Mouse (Mus musculus): Measurements from ENCODE around the gene Tox2. TPM values are rescaled to one million over a fixed set of nuclear protein-coding genes. Genes with fewer than 3 reads are reported as not detected.
A peak's percentile ranks its signal among the peaks of the same experiment; 100 is the strongest.

Gene Tox2
- polyA plus RNA-seq, 1 experiment from 2014 or later, result 0.69 TPM

GRCm38 (mm10) chr2:163190004-163190441 is 12.9 kb upstream of the Tox2 start:
- 19% methylated on average over 3 of the region's 3 CpGs for WGBS (ENCODE audit: insufficient replicate concordance)
- Histone ChIP-seq H3K9ac (no peak overlapping the region), H3K27ac (replicated peaks) (no peak overlapping the region), H3K4me2 (no peak overlapping the region), H3K36me3 (replicated peaks) (no peaks in the 10 kb centered on the region), H3K4me3 (replicated peaks) (no peak overlapping the region), H3K4me1 (replicated peaks) (no peaks in the 10 kb centered on the region), H3K27me3 (peaks cover 12% of the 10 kb centered on the region; the same call in 1 of the 2 replicates), H3K9me3 (replicated peaks) (no peaks in the 10 kb centered on the region)
- no peak for ATAC-seq (ENCODE audit: insufficient read depth)

GRCm38 (mm10) chr2:163192485-163192884 is 10.4 kb upstream of the Tox2 start:
- H3K36me3 ChIP-seq (replicated peaks), result no peaks in the 10 kb centered on the region

GRCm38 (mm10) chr2:163194015-163194414 is 8.9 kb upstream of the Tox2 start:
- no peaks in the 10 kb centered on the region for H3K9me3 ChIP-seq (replicated peaks)
- H3K4me3 ChIP-seq (replicated peaks), result no peak overlapping the region
- no peaks in the 10 kb centered on the region for H3K4me1 ChIP-seq (replicated peaks)
- ATAC-seq (ENCODE audit: insufficient read depth), result no peak
- H3K27ac ChIP-seq (replicated peaks), result no peak overlapping the region
- H3K4me2 ChIP-seq, result no peak overlapping the region
- whole genome bisulfite sequencing (ENCODE audit: insufficient replicate concordance), result 54% methylated on average over 2 of the region's 2 CpGs
- no peaks in the 10 kb centered on the region for H3K36me3 ChIP-seq (replicated peaks)
- H3K27me3 ChIP-seq, result peaks cover 7% of the 10 kb centered on the region; the same call in 1 of the 2 replicates
- no peak overlapping the region for H3K9ac ChIP-seq

More at GRCm38 (mm10) chr2:163192485-163192884, 10.4 kb upstream of the Tox2 start:
- Histone ChIP-seq H3K4me1 (replicated peaks) (no peaks in the 10 kb centered on the region), H3K27me3 (peaks cover 9% of the 10 kb centered on the region; the same call in 1 of the 2 replicates), H3K4me2 (no peak overlapping the region), H3K9me3 (replicated peaks) (no peaks in the 10 kb centered on the region), H3K9ac (no peak overlapping the region), H3K4me3 (replicated peaks) (no peak overlapping the region), H3K27ac (replicated peaks) (no peak overlapping the region)
- 61% methylated on average over 6 of the region's 6 CpGs for WGBS (ENCODE audit: insufficient replicate concordance)
- ATAC-seq (ENCODE audit: insufficient read depth), result no peak

GRCm38 (mm10) chr2:163194543-163194942 is 8.4 kb upstream of the Tox2 start:
- Histone ChIP-seq H3K4me3 (replicated peaks) (no peak overlapping the region), H3K4me1 (replicated peaks) (no peaks in the 10 kb centered on the region), H3K4me2 (no peak overlapping the region), H3K9ac (no peak overlapping the region), H3K36me3 (replicated peaks) (no peaks in the 10 kb centered on the region), H3K9me3 (replicated peaks) (no peaks in the 10 kb centered on the region), H3K27me3 (peaks cover 5% of the 10 kb centered on the region; the same call in 1 of the 2 replicates), H3K27ac (replicated peaks) (no peak overlapping the region)
- WGBS (ENCODE audit: insufficient replicate concordance), result 53% methylated on average over 5 of the region's 5 CpGs
- no peak for ATAC-seq (ENCODE audit: insufficient read depth)

- H3K9ac ChIP-seq, result no peak overlapping the region
- no peaks in the 10 kb centered on the region for H3K36me3 ChIP-seq (replicated peaks)
- peaks cover 11% of the 10 kb centered on the region for H3K27me3 ChIP-seq
- no peaks in the 10 kb centered on the region for H3K9me3 ChIP-seq (replicated peaks)
- ATAC-seq (ENCODE audit: insufficient read depth), result no peak
- no peaks in the 10 kb centered on the region for H3K4me1 ChIP-seq (replicated peaks)
- no peak overlapping the region for H3K27ac ChIP-seq (replicated peaks)
- no peak overlapping the region for H3K4me3 ChIP-seq (replicated peaks)
- WGBS (ENCODE audit: insufficient replicate concordance), result 59% methylated on average over 6 of the region's 6 CpGs
- no peak overlapping the region for H3K4me2 ChIP-seq
Observed at GRCm38 (mm10) chr2:163195106-163195833, 7.7 kb upstream of the Tox2 start.

- WGBS (ENCODE audit: insufficient replicate concordance), result 41% methylated on average over 6 of the region's 6 CpGs
- H3K4me1 ChIP-seq (replicated peaks), result no peaks in the 10 kb centered on the region
- no peak overlapping the region for H3K4me2 ChIP-seq
- H3K9me3 ChIP-seq (replicated peaks), result no peaks in the 10 kb centered on the region
- H3K9ac ChIP-seq, result no peak overlapping the region
- H3K27ac ChIP-seq (replicated peaks), result no peak overlapping the region
- peaks cover 15% of the 10 kb centered on the region for H3K27me3 ChIP-seq
- no peak overlapping the region for H3K4me3 ChIP-seq (replicated peaks)
- H3K36me3 ChIP-seq (replicated peaks), result no peaks in the 10 kb centered on the region
- ATAC-seq (ENCODE audit: insufficient read depth), result no peak
Observed at GRCm38 (mm10) chr2:163195834-163196145, 7.1 kb upstream of the Tox2 start.

- H3K27ac ChIP-seq (replicated peaks), result no peak overlapping the region
- no peak for ATAC-seq (ENCODE audit: insufficient read depth)
- H3K4me1 ChIP-seq (replicated peaks), result peaks cover 22% of the 10 kb centered on the region
- no peaks in the 10 kb centered on the region for H3K9me3 ChIP-seq (replicated peaks)
- H3K36me3 ChIP-seq (replicated peaks), result no peaks in the 10 kb centered on the region
- peaks cover 76% of the 10 kb centered on the region for H3K27me3 ChIP-seq
- 17% methylated on average over 8 of the region's 8 CpGs for WGBS (ENCODE audit: insufficient replicate concordance)
- H3K4me3 ChIP-seq (replicated peaks), result no peak overlapping the region
- 0 out of 2 replicates have a peak overlapping the region, but pooled peaks have one; percentile 69 for H3K4me2 ChIP-seq
- no peak overlapping the region for H3K9ac ChIP-seq
Observed at GRCm38 (mm10) chr2:163201897-163202296, 1.0 kb upstream of the Tox2 start.

- ATAC-seq (ENCODE audit: insufficient read depth), result no peak
- Histone ChIP-seq H3K9me3 (replicated peaks) (no peaks in the 10 kb centered on the region), H3K4me3 (replicated peaks) (peak overlapping the region; percentile 48), H3K36me3 (replicated peaks) (no peaks in the 10 kb centered on the region), H3K9ac (no peak overlapping the region), H3K27ac (replicated peaks) (no peak overlapping the region), H3K4me1 (replicated peaks) (peaks cover 22% of the 10 kb centered on the region), H3K27me3 (peaks cover 76% of the 10 kb centered on the region), H3K4me2 (peak overlapping the region; percentile 69)
- 2% methylated on average over 4 of the region's 4 CpGs for WGBS (ENCODE audit: insufficient replicate concordance)
Observed at GRCm38 (mm10) chr2:163202553-163202883, 407 bp upstream of the Tox2 start.

- H3K4me1 ChIP-seq (replicated peaks), result peaks cover 22% of the 10 kb centered on the region
- no peaks in the 10 kb centered on the region for H3K36me3 ChIP-seq (replicated peaks)
- H3K27me3 ChIP-seq, result peaks cover 70% of the 10 kb centered on the region
- ATAC-seq (ENCODE audit: insufficient read depth), result no peak
- peak overlapping the region; percentile 48 for H3K4me3 ChIP-seq (replicated peaks)
- WGBS (ENCODE audit: insufficient replicate concordance), result 2% methylated on average over 75 of the region's 75 CpGs
- no peak overlapping the region for H3K27ac ChIP-seq (replicated peaks)
- H3K4me2 ChIP-seq, result peak overlapping the region; percentile 69
- H3K9me3 ChIP-seq (replicated peaks), result no peaks in the 10 kb centered on the region
- H3K9ac ChIP-seq, result no peak overlapping the region
Observed at GRCm38 (mm10) chr2:163203635-163204547, 966 bp downstream of the Tox2 start.

GRCm38 (mm10) chr2:163204548-163205261 is 1.8 kb downstream of the Tox2 start:
- Histone ChIP-seq H3K4me1 (replicated peaks) (peaks cover 22% of the 10 kb centered on the region), H3K9me3 (replicated peaks) (no peaks in the 10 kb centered on the region), H3K9ac (no peak overlapping the region), H3K36me3 (replicated peaks) (no peaks in the 10 kb centered on the region), H3K4me3 (replicated peaks) (peak overlapping the region; percentile 48), H3K27ac (replicated peaks) (no peak overlapping the region), H3K27me3 (peaks cover 70% of the 10 kb centered on the region), H3K4me2 (peak overlapping the region; percentile 69)
- no peak for ATAC-seq (ENCODE audit: insufficient read depth)
- 2% methylated on average over 45 of the region's 45 CpGs for WGBS (ENCODE audit: insufficient replicate concordance)

- Histone ChIP-seq H3K9me3 (replicated peaks) (no peaks in the 10 kb centered on the region), H3K9ac (no peak overlapping the region), H3K4me2 (no peak overlapping the region), H3K4me3 (replicated peaks) (no peak overlapping the region), H3K36me3 (replicated peaks) (no peaks in the 10 kb centered on the region), H3K27ac (replicated peaks) (no peak overlapping the region), H3K4me1 (replicated peaks) (peaks cover 22% of the 10 kb centered on the region), H3K27me3 (peaks cover 65% of the 10 kb centered on the region)
- no peak for ATAC-seq (ENCODE audit: insufficient read depth)
- WGBS (ENCODE audit: insufficient replicate concordance), result 9% methylated on average over 6 of the region's 6 CpGs
Observed at GRCm38 (mm10) chr2:163205262-163205647, 2.3 kb downstream of the Tox2 start.
